In genomic region chr15:81810671-81811598, GRCm38 (mm10) we compare ENCODE assay signal across 8 mouse cellular contexts. TPM values are rescaled to one million over a fixed set of nuclear protein-coding genes. Genes with fewer than 3 reads are reported as not detected.
DNase-seq lines count a peak whose midpoint lies in the region; ATAC-seq lines count a peak whose summit lies in the region.

No protein-coding gene starts in this region.

- WGBS in hindbrain, embryonic 15.5 days, result under 1% methylated on average over 84 of the region's 89 CpGs

- peak; percentile 94 for DNase-seq in T-cell, adult 2 months (ENCODE audit: low spot score)
- DNase-seq in cerebellum, postnatal 36 days, result peak; percentile 96 to 99
- peak; percentile 97 to 98 for DNase-seq in frontal cortex, postnatal 36 days (ENCODE audit: low spot score in 2 of 2)
- peak; percentile 99 for DNase-seq in left cerebral cortex, adult 11 months (ENCODE audit: low spot score)
- DNase-seq in lung, postnatal 4 days, result peak; percentile 98 to 99
- peak; percentile 98 for DNase-seq in retina, postnatal 7 days (ENCODE audit: low read depth, low spot score)
- DNase-seq in urinary bladder, adult 2 months (ENCODE audit: low spot score), result peak; percentile 96

- peak overlapping the region; percentile 92 for H3K4me2 ChIP-seq in hindbrain, embryonic 15.5 days

- H3K27me3 ChIP-seq in hindbrain, embryonic 15.5 days, result no peaks in the 10 kb centered on the region

- no peaks in the 10 kb centered on the region for H3K9me3 ChIP-seq in hindbrain, embryonic 15.5 days

- peak overlapping the region; percentile 86 for H3K27ac ChIP-seq in hindbrain, embryonic 15.5 days (replicated peaks)

- peak overlapping the region; percentile 73 for H3K4me3 ChIP-seq in hindbrain, embryonic 15.5 days

- peaks cover 10% of the 10 kb centered on the region for H3K36me3 ChIP-seq in hindbrain, embryonic 15.5 days

- ATAC-seq in hindbrain, embryonic 15.5 days (ENCODE audit: low FRiP score, low read depth), result peak; percentile 99

- H3K9ac ChIP-seq in hindbrain, embryonic 15.5 days, result peak overlapping the region; percentile 74

- H3K4me1 ChIP-seq in hindbrain, embryonic 15.5 days (replicated peaks), result peaks cover 40% of the 10 kb centered on the region

RNA-seq across cellular contexts. Expression of gene Tef, which starts 8.7 kb away (rescaled TPM):
- polyA plus RNA-seq in hindbrain, embryonic 15.5 days (2015; fragmentation: Nextera tagmentation; extraction: Ambion mirVana), result 23.7 and 25.3 TPM in 2 replicates
- polyA plus RNA-seq in urinary bladder, adult 2 months (2012; rRNA removed), result 193 and 226 TPM in 2 replicates

RNA-seq across cellular contexts. Expression of gene Tob2, which starts 47.7 kb away (rescaled TPM):
- polyA plus RNA-seq in hindbrain, embryonic 15.5 days (2015; fragmentation: Nextera tagmentation; extraction: Ambion mirVana), result 17.4 and 17.7 TPM in 2 replicates
- 18.0 and 24.4 TPM in 2 replicates for polyA plus RNA-seq in urinary bladder, adult 2 months (2012; rRNA removed)

Comparison
In these comparisons a context has a peak if more than half of its experiments do, and no peak if none do; other contexts are left out.
1. Peak in every context shown above with its lines: DNase-seq, ATAC-seq, H3K4me3 ChIP-seq and H3K27ac ChIP-seq.